8 mouse cellular contexts compared by ENCODE assay signal in the genomic region with DNA sequence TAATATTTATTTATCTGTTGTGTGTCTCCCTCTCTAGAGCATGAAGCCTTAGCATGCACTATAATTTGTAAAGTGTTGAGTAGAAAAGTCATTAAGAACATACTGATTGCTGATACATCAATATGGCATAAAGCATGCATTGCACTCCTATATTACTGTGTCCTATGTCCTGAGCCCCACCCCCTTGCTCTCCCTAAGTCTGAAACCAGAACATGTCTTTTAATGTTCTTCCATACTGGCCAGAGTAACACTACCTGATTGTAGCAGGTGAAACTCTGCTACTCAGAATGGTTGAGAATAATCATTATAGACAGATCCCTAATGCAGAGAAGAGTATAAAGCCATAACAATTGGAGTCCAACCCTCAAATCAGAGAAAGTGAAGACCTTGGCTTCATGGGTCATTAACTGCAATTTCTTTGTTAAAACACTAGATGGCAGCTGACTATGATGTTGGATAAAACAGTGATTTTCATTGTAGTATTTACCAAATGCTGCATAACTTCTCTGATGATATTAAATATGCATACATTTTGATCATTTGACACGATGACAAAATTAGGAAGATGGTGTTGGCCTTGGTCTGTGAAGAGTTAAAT. TPM values are rescaled to one million over a fixed set of nuclear protein-coding genes. Genes with fewer than 3 reads are reported as not detected.
DNase-seq lines count a peak whose midpoint lies in the region; ATAC-seq and TF ChIP-seq lines count a peak whose summit lies in the region.

No protein-coding gene starts in this region.

- no peak overlapping the region for H3K4me2 ChIP-seq in embryonic facial prominence, embryonic 11.5 days (ENCODE audit: low read depth, low read length)
- H3K4me2 ChIP-seq in liver, embryonic 14.5 days (ENCODE audit: low read depth) = no peak overlapping the region
- H3K4me2 ChIP-seq in liver, embryonic 12.5 days = no peak overlapping the region

- 15% methylated on average over 1 of the region's 1 CpGs for WGBS in embryonic facial prominence, embryonic 11.5 days
- 14% methylated on average over 1 of the region's 1 CpGs for WGBS in embryonic facial prominence, embryonic 10.5 days
- 2% methylated on average over 1 of the region's 1 CpGs for WGBS in liver, embryonic 14.5 days (ENCODE audit: insufficient replicate concordance)
- 0% methylated on average over 1 of the region's 1 CpGs for WGBS in liver, embryonic 12.5 days (ENCODE audit: insufficient replicate concordance)

- no peaks in the 10 kb centered on the region for H3K36me3 ChIP-seq in embryonic facial prominence, embryonic 11.5 days (replicated peaks; ENCODE audit: control insufficient read depth, insufficient read depth, low read depth, low read length)
- no peaks in the 10 kb centered on the region for H3K36me3 ChIP-seq in embryonic facial prominence, embryonic 10.5 days (replicated peaks)
- H3K36me3 ChIP-seq in liver, embryonic 14.5 days (replicated peaks; ENCODE audit: control insufficient read depth, insufficient read depth, low read depth) = no peaks in the 10 kb centered on the region
- H3K36me3 ChIP-seq in liver, embryonic 12.5 days = no peaks in the 10 kb centered on the region

- H3K4me1 ChIP-seq in embryonic facial prominence, embryonic 11.5 days (ENCODE audit: control insufficient read depth, insufficient read depth, low read length) = no peaks in the 10 kb centered on the region
- H3K4me1 ChIP-seq in embryonic facial prominence, embryonic 10.5 days = no peaks in the 10 kb centered on the region
- no peaks in the 10 kb centered on the region for H3K4me1 ChIP-seq in liver, embryonic 14.5 days (replicated peaks; ENCODE audit: control insufficient read depth in 2 of 2, insufficient read depth in 2 of 2, low read length in 1 of 2)
- no peaks in the 10 kb centered on the region for H3K4me1 ChIP-seq in liver, embryonic 12.5 days

- peak; percentile 50 for DNase-seq in embryonic facial prominence, embryonic 11.5 days (ENCODE audit: low spot score)
- DNase-seq in embryonic facial prominence, embryonic 10.5 days (ENCODE audit: low spot score) = no peak
- DNase-seq in liver, embryonic 14.5 days (ENCODE audit: low read depth in 3 of 3, low spot score in 3 of 3) = no peak
- DNase-seq in embryo, embryonic 10.5 days (ENCODE audit: low spot score) = peak; percentile 49
- peak; percentile 67 for DNase-seq in retina, embryonic 14.5 days (ENCODE audit: low spot score)
- DNase-seq in cerebellum, postnatal 4 days (ENCODE audit: low spot score in 2 of 2) = no peak
- no peak for DNase-seq in left cerebral cortex, adult 8-10 months (ENCODE audit: low spot score in 2 of 2)

- no peak overlapping the region for H3K27ac ChIP-seq in embryonic facial prominence, embryonic 11.5 days (replicated peaks; ENCODE audit: low read depth, low read length)
- no peak overlapping the region for H3K27ac ChIP-seq in embryonic facial prominence, embryonic 10.5 days (replicated peaks)
- no peak overlapping the region for H3K27ac ChIP-seq in liver, embryonic 14.5 days
- no peak overlapping the region for H3K27ac ChIP-seq in liver, embryonic 12.5 days

- no peaks in the 10 kb centered on the region for H3K9me3 ChIP-seq in embryonic facial prominence, embryonic 11.5 days (replicated peaks; ENCODE audit: control insufficient read depth, low read length)
- H3K9me3 ChIP-seq in embryonic facial prominence, embryonic 10.5 days = no peaks in the 10 kb centered on the region
- no peaks in the 10 kb centered on the region for H3K9me3 ChIP-seq in liver, embryonic 14.5 days (ENCODE audit: control insufficient read depth, low read length)
- H3K9me3 ChIP-seq in liver, embryonic 12.5 days (replicated peaks) = no peaks in the 10 kb centered on the region

- H3K27me3 ChIP-seq in embryonic facial prominence, embryonic 11.5 days (ENCODE audit: control insufficient read depth, insufficient read depth, low read length) = no peaks in the 10 kb centered on the region
- no peaks in the 10 kb centered on the region for H3K27me3 ChIP-seq in embryonic facial prominence, embryonic 10.5 days (replicated peaks; ENCODE audit: low read depth, poor library complexity, severe bottlenecking)
- H3K27me3 ChIP-seq in liver, embryonic 14.5 days (ENCODE audit: control insufficient read depth, insufficient read depth, low read length) = no peaks in the 10 kb centered on the region
- no peaks in the 10 kb centered on the region; the same call in 1 of the 2 replicates for H3K27me3 ChIP-seq in liver, embryonic 12.5 days (replicated peaks)

- H3K4me3 ChIP-seq in embryonic facial prominence, embryonic 11.5 days (ENCODE audit: low read depth, low read length) = no peak overlapping the region
- no peak overlapping the region for H3K4me3 ChIP-seq in embryonic facial prominence, embryonic 10.5 days
- no peak overlapping the region for H3K4me3 ChIP-seq in liver, embryonic 14.5 days (ENCODE audit: insufficient read depth in 1 of 2, low read depth in 2 of 2, low read length in 2 of 2)
- H3K4me3 ChIP-seq in liver, embryonic 12.5 days = no peak overlapping the region

- peak; percentile 23; the same call in 1 of the 2 replicates for TF ChIP-seq CTCF in liver, embryonic 14.5 days (IDR thresholded peaks at IDR 0.05; ENCODE audit: low read depth)

- ATAC-seq in embryonic facial prominence, embryonic 11.5 days (replicated peaks; ENCODE audit: insufficient number of reproducible peaks, low FRiP score, low TSS enrichment, low read depth) = no peak
- no peak for ATAC-seq in liver, embryonic 14.5 days (ENCODE audit: insufficient read depth)
- no peak for ATAC-seq in liver, embryonic 12.5 days

- no peak overlapping the region for H3K9ac ChIP-seq in embryonic facial prominence, embryonic 11.5 days (replicated peaks; ENCODE audit: low read length)
- no peak overlapping the region for H3K9ac ChIP-seq in liver, embryonic 14.5 days (replicated peaks)
- H3K9ac ChIP-seq in liver, embryonic 12.5 days = no peak overlapping the region

- no peak for TF ChIP-seq EP300 in liver, embryonic 14.5 days (IDR thresholded peaks at IDR 0.05; ENCODE audit: low read depth)

RNA-seq across cellular contexts. Expression of gene Cast, which starts 52.9 kb away (rescaled TPM):
- polyA plus RNA-seq in embryonic facial prominence, embryonic 11.5 days (2014; fragmentation: Nextera tagmentation; extraction: Ambion mirVana) = 22.3 and 24.4 TPM in 2 replicates
- 17.7 and 19.0 TPM in 2 replicates for polyA plus RNA-seq in embryonic facial prominence, embryonic 10.5 days (2016; fragmentation: Nextera tagmentation; extraction: Ambion mirVana)
- polyA plus RNA-seq in liver, embryonic 14.5 days (2012; rRNA removed) = 7.7 and 15.6 TPM in 2 replicates
- 35.1 and 35.5 TPM in 2 replicates for polyA plus RNA-seq in liver, embryonic 14.5 days (2014; fragmentation: Nextera tagmentation; extraction: Ambion mirVana)
- 38.6 and 39.3 TPM in 2 replicates for polyA plus RNA-seq in liver, embryonic 12.5 days (2016; fragmentation: Nextera tagmentation; extraction: Ambion mirVana)
- 10 to 100 TPM; 11.7 to 15.4 (median 12.2) TPM for total RNA-seq in left cerebral cortex, adult 8-10 months (2022)

Comparison
In these comparisons a context has a peak if more than half of its experiments do, and no peak if none do; other contexts are left out.
1. DNase-seq: peak in embryonic facial prominence, embryonic 11.5 days (single experiment), embryo, embryonic 10.5 days (single experiment) and retina, embryonic 14.5 days (single experiment); none in embryonic facial prominence, embryonic 10.5 days (single experiment), liver, embryonic 14.5 days (0 of 3), cerebellum, postnatal 4 days (0 of 2) and left cerebral cortex, adult 8-10 months (0 of 2).